ENCODE assay signal across 24 mouse cellular contexts in genomic region chr19:12541644-12542043, GRCm38 (mm10). TPM values are rescaled to one million over a fixed set of nuclear protein-coding genes. Genes with fewer than 3 reads are reported as not detected.
DNase-seq lines count a peak whose midpoint lies in the region; ATAC-seq and TF ChIP-seq lines count a peak whose summit lies in the region.
"Had no signal": no experiment of that assay in that cellular context is flagged by ENCODE, and none has a peak within 500 bp of the region (broad histone marks: within the 10 kb centered on the region; RNA-seq: fewer than 3 reads in every experiment).

No protein-coding gene starts in this region.

- no peak for TF ChIP-seq POLR2A in testis, adult 2 months (IDR thresholded peaks at IDR 0.05; ENCODE audit: control insufficient read depth, low read depth, low read length)

- H3K9me3 ChIP-seq in heart, embryonic 16.5 days (replicated peaks; ENCODE audit: control insufficient read depth, low read length), result no peaks in the 10 kb centered on the region
- H3K9me3 ChIP-seq: embryonic facial prominence, embryonic 12.5 days; liver, embryonic 12.5 days; midbrain, embryonic 15.5 days; neural tube, embryonic 12.5 days had no signal

- H3K36me3 ChIP-seq in heart, embryonic 16.5 days (ENCODE audit: control insufficient read depth, insufficient read depth), result no peaks in the 10 kb centered on the region
- H3K36me3 ChIP-seq in testis, adult 2 months (ENCODE audit: control insufficient read depth, insufficient read depth, low read length), result no peaks in the 10 kb centered on the region
- no peaks in the 10 kb centered on the region for H3K36me3 ChIP-seq in splenic B cell, adult 2 months (ENCODE audit: control insufficient read depth, insufficient read depth, low read length, poor library complexity, severe bottlenecking)
- H3K36me3 ChIP-seq: embryonic facial prominence, embryonic 12.5 days; heart, embryonic 10.5 days; liver, embryonic 12.5 days; midbrain, embryonic 15.5 days; neural tube, embryonic 12.5 days had no signal

- no peak overlapping the region for H3K9ac ChIP-seq in heart, embryonic 16.5 days (ENCODE audit: low read length)
- H3K9ac ChIP-seq: embryonic facial prominence, embryonic 12.5 days; liver, embryonic 12.5 days; midbrain, embryonic 15.5 days; neural tube, embryonic 12.5 days had no signal

- intact Hi-C loops in gastrocnemius, postnatal 36 days (cut with DNase I), result no loop called here

- no peak overlapping the region for H3K4me2 ChIP-seq in heart, embryonic 16.5 days (ENCODE audit: low read depth, low read length)
- H3K4me2 ChIP-seq: embryonic facial prominence, embryonic 12.5 days; liver, embryonic 12.5 days; midbrain, embryonic 15.5 days; neural tube, embryonic 12.5 days had no signal

- WGBS in heart, embryonic 16.5 days, result 24% methylated on average over 2 of the region's 2 CpGs

- H3K27ac ChIP-seq in heart, embryonic 16.5 days (ENCODE audit: low read length), result no peak overlapping the region
- H3K27ac ChIP-seq in testis, adult 2 months (ENCODE audit: control insufficient read depth, insufficient read depth, low read depth, low read length), result peak overlapping the region; percentile 25; the same call in 1 of the 2 replicates
- H3K27ac ChIP-seq: embryonic facial prominence, embryonic 12.5 days; heart, embryonic 10.5 days; liver, embryonic 12.5 days; midbrain, embryonic 15.5 days; neural tube, embryonic 12.5 days had no signal

- no peak for DNase-seq in heart, adult 9 months (ENCODE audit: low spot score in 2 of 2)
- no peak for DNase-seq in testis, postnatal 14 days (ENCODE audit: low spot score)
- DNase-seq in splenic B cell, adult 2 months (ENCODE audit: low read depth, low spot score), result peak; percentile 60
- DNase-seq in cerebellum, postnatal 25 days, result no peak
- no peak for DNase-seq in gastrocnemius, postnatal 36 days
- DNase-seq in kidney, postnatal 14 days, result no peak
- DNase-seq: cerebellum, adult 11 months; gastrocnemius, postnatal 14 days; kidney, adult 18-20 months; left cerebral cortex, postnatal 4 days; lung, postnatal 14 days; right cerebral cortex, postnatal 25 days had no signal

- no peaks in the 10 kb centered on the region for H3K27me3 ChIP-seq in heart, embryonic 16.5 days (ENCODE audit: control insufficient read depth, insufficient read depth, low read length)
- H3K27me3 ChIP-seq in testis, adult 2 months (ENCODE audit: control insufficient read depth, insufficient read depth, low read length), result no peaks in the 10 kb centered on the region
- no peaks in the 10 kb centered on the region for H3K27me3 ChIP-seq in splenic B cell, adult 2 months (ENCODE audit: control insufficient read depth, insufficient read depth, low read length, poor library complexity, severe bottlenecking)
- H3K27me3 ChIP-seq: embryonic facial prominence, embryonic 12.5 days; liver, embryonic 12.5 days; midbrain, embryonic 15.5 days; neural tube, embryonic 12.5 days had no signal

- ATAC-seq in heart, embryonic 16.5 days (replicated peaks; ENCODE audit: extremely low read depth, insufficient read depth, low FRiP score), result peak; percentile 69
- ATAC-seq: liver, embryonic 12.5 days; midbrain, embryonic 15.5 days had no signal

- no peaks in the 10 kb centered on the region for H3K4me1 ChIP-seq in heart, embryonic 16.5 days (ENCODE audit: control insufficient read depth, insufficient read depth, low read length)
- H3K4me1 ChIP-seq in testis, adult 2 months (ENCODE audit: control insufficient read depth, insufficient read depth, low read length), result peaks cover 4% of the 10 kb centered on the region; the same call in 1 of the 2 replicates
- H3K4me1 ChIP-seq: embryonic facial prominence, embryonic 12.5 days; heart, embryonic 10.5 days; liver, embryonic 12.5 days; midbrain, embryonic 15.5 days; neural tube, embryonic 12.5 days had no signal

- TF ChIP-seq CTCF in testis, adult 2 months (IDR thresholded peaks at IDR 0.05; ENCODE audit: control insufficient read depth, insufficient read depth, insufficient replicate concordance, low read depth, low read length), result no peak

- no peak overlapping the region for H3K4me3 ChIP-seq in heart, embryonic 16.5 days (ENCODE audit: low read length)
- H3K4me3 ChIP-seq in testis, adult 2 months (ENCODE audit: control insufficient read depth, low read depth, low read length), result no peak overlapping the region; the same call in 1 of the 2 replicates
- H3K4me3 ChIP-seq: embryonic facial prominence, embryonic 12.5 days; heart, embryonic 10.5 days; liver, embryonic 12.5 days; midbrain, embryonic 15.5 days; neural tube, embryonic 12.5 days had no signal

RNA-seq across cellular contexts. Expression of gene Fam111a, which starts 3.9 kb away (rescaled TPM):
- polyA plus RNA-seq in heart, embryonic 16.5 days (2015; fragmentation: Nextera tagmentation; extraction: Ambion mirVana), result 15.2 and 20.5 TPM in 2 replicates
- polyA plus RNA-seq in testis, adult 2 months (2012; rRNA removed), result 0.07 and 0.11 TPM in 2 replicates
- total RNA-seq in gastrocnemius, postnatal 36 days (2021), result 1 to 10 TPM; 1.9 to 2.1 TPM

RNA-seq across cellular contexts. Expression of gene Dtx4, which starts 40.4 kb away (rescaled TPM):
- polyA plus RNA-seq in heart, embryonic 16.5 days (2015; fragmentation: Nextera tagmentation; extraction: Ambion mirVana), result 2.6 and 3.2 TPM in 2 replicates
- polyA plus RNA-seq in testis, adult 2 months (2012; rRNA removed), result 5.7 and 6.0 TPM in 2 replicates
- 1 to 10 TPM; 5.2 to 5.3 TPM for total RNA-seq in gastrocnemius, postnatal 36 days (2021)

RNA-seq across cellular contexts. Expression of gene Gm4952, which starts 58.1 kb away (rescaled TPM):
- polyA plus RNA-seq in heart, embryonic 16.5 days (2015; fragmentation: Nextera tagmentation; extraction: Ambion mirVana), result not detected in 2 replicates
- not detected in 2 replicates for polyA plus RNA-seq in testis, adult 2 months (2012; rRNA removed)
- not detected for total RNA-seq in gastrocnemius, postnatal 36 days (2021)
- total RNA-seq: adrenal gland, adult 18-20 months; common myeloid progenitor, adult 5-6 weeks; gastrocnemius, postnatal 14 days; hematopoietic stem cell, adult 5-6 weeks; layer of hippocampus, postnatal 25 days had no signal
- polyA plus RNA-seq: large intestine, adult 2 months; neural tube, embryonic 12.5 days had no signal

Comparison
In these comparisons a context has a peak if more than half of its experiments do, and no peak if none do; other contexts are left out.
1. RNA of gene Fam111a, which starts 3.9 kb away (polyA plus RNA-seq): 15.2 to 20.5 TPM in heart, embryonic 16.5 days; 0.07 to 0.11 TPM in testis, adult 2 months; every median in the first group is over 10 times any median in the second.